In the genomic region with DNA sequence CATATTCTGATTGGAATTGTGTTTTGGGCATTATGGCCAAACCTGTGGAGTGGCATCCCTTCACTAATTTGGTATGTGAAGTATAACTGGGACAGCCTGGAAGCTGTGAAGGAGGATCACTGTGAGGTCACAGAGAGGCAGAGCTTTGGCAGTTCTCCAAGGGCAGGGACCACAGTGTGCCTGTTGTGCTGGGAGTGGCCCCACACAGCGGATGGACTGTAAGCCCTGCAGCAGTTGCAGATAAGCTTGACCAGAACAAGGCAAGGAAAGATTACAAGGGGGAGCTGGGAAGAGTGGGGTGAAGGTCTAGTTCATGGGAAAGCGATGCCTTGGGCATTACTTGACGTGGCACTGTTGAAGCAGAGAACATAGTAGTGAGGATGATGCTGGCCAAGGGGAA, we compare ENCODE assay signal across 7 mouse cellular contexts. TPM values are rescaled to one million over a fixed set of nuclear protein-coding genes. Genes with fewer than 3 reads are reported as not detected.
DNase-seq lines count a peak whose midpoint lies in the region; ATAC-seq and TF ChIP-seq lines count a peak whose summit lies in the region.

No protein-coding gene starts in this region.

- peak; percentile 39 for ATAC-seq in common myeloid progenitor, adult 5-6 weeks (replicated peaks; ENCODE audit: low read depth, poor library complexity, severe bottlenecking)
- peak; percentile 80 for ATAC-seq in heart, embryonic 14.5 days (ENCODE audit: insufficient number of reproducible peaks, insufficient read depth, low FRiP score, low read depth)
- no peak for ATAC-seq in CD4-positive, CD25-positive, alpha-beta regulatory T cell, adult 4 months

- H3K4me3 ChIP-seq in heart, embryonic 14.5 days (ENCODE audit: control insufficient read depth in 1 of 2, insufficient read depth in 1 of 2, low read depth in 1 of 2, low read length in 2 of 2): no peak overlapping the region
- H3K4me3 ChIP-seq in liver, adult 2 months (ENCODE audit: insufficient read depth, low read depth, low read length): no peak overlapping the region

- no peaks in the 10 kb centered on the region for H3K27me3 ChIP-seq in heart, embryonic 14.5 days (ENCODE audit: control insufficient read depth, insufficient read depth, low read length)
- H3K27me3 ChIP-seq in liver, adult 2 months (ENCODE audit: control insufficient read depth, insufficient read depth, low read length): no peaks in the 10 kb centered on the region

- peak overlapping the region; percentile 13; the same call in 1 of the 2 replicates for H3K9ac ChIP-seq in heart, embryonic 14.5 days (ENCODE audit: low read length)
- H3K9ac ChIP-seq in liver, adult 2 months (ENCODE audit: low read depth, low read length): no peak overlapping the region

- peaks cover 41% of the 10 kb centered on the region for H3K36me3 ChIP-seq in heart, embryonic 14.5 days (ENCODE audit: control insufficient read depth, insufficient read depth, low read length)
- peaks cover 28% of the 10 kb centered on the region for H3K36me3 ChIP-seq in liver, adult 2 months (ENCODE audit: control insufficient read depth, insufficient read depth, low read length)

- peak overlapping the region; percentile 46 for H3K4me2 ChIP-seq in heart, embryonic 14.5 days (ENCODE audit: low read length)

- peaks cover 31% of the 10 kb centered on the region for H3K79me2 ChIP-seq in liver, adult 2 months (ENCODE audit: control insufficient read depth, insufficient read depth, low read length)

- 2% methylated on average over 3 of the region's 3 CpGs for WGBS in heart, embryonic 14.5 days
- 36% methylated on average over 3 of the region's 3 CpGs for WGBS in liver, adult 2 months

- H3K4me1 ChIP-seq in heart, embryonic 14.5 days (ENCODE audit: control insufficient read depth in 2 of 2, insufficient read depth in 2 of 2, low read length in 2 of 2): peaks cover 17 to 47% of the 10 kb centered on the region in 2 experiments
- peaks cover 17% of the 10 kb centered on the region for H3K4me1 ChIP-seq in liver, adult 2 months (ENCODE audit: control insufficient read depth, insufficient read depth, low read length)

- DNase-seq in ovary, adult 18-20 months (ENCODE audit: low spot score): peak; percentile 86
- no peak for DNase-seq in ovary, postnatal 10 days (ENCODE audit: low spot score)
- DNase-seq in liver, adult 2 months (ENCODE audit: extremely low read depth, low read depth, low spot score): peak; percentile 57
- peak; percentile 52 to 76 for DNase-seq in spleen, postnatal 10 days (ENCODE audit: low spot score in 2 of 2)

- peak overlapping the region; percentile 70 to 75 for H3K27ac ChIP-seq in heart, embryonic 14.5 days (replicated peaks in 1 of 2; ENCODE audit: control insufficient read depth in 1 of 2, insufficient read depth in 1 of 2, low read depth in 2 of 2, low read length in 2 of 2)
- H3K27ac ChIP-seq in liver, adult 2 months (replicated peaks; ENCODE audit: insufficient read depth, low read depth, low read length): no peak overlapping the region

- TF ChIP-seq CTCF in liver, adult 2 months (IDR thresholded peaks at IDR 0.05; ENCODE audit: low read depth, low read length): no peak

- TF ChIP-seq POLR2A in liver, adult 2 months (IDR thresholded peaks at IDR 0.05; ENCODE audit: extremely low read depth, insufficient read depth, low read length): no peak

- no peaks in the 10 kb centered on the region for H3K9me3 ChIP-seq in heart, embryonic 14.5 days (ENCODE audit: control insufficient read depth, low read length)

RNA-seq across cellular contexts. Expression of gene Sec23ip, which starts 4.0 kb away (rescaled TPM):
- total RNA-seq in common myeloid progenitor, adult 5-6 weeks (2017): 43.9 and 55.6 TPM in 2 replicates
- 31.2 and 32.2 TPM in 2 replicates for polyA plus RNA-seq in heart, embryonic 14.5 days (2014; fragmentation: Nextera tagmentation; extraction: Ambion mirVana)
- total RNA-seq in liver, adult 2 months (2014; rRNA removed): 7.2 and 8.0 TPM in 2 replicates
- 18.1 and 27.2 TPM in 2 replicates for polyA plus RNA-seq in liver, adult 2 months (2012; rRNA removed)
- polyA plus RNA-seq in CD4-positive, CD25-positive, alpha-beta regulatory T cell, adult 4 months (2017; shearing (Covaris generic)): 10 to 100 TPM; 33.7 to 44.4 TPM

RNA-seq across cellular contexts. Expression of gene Mcmbp, which starts 8.5 kb away (rescaled TPM):
- 60.4 and 61.4 TPM in 2 replicates for total RNA-seq in common myeloid progenitor, adult 5-6 weeks (2017)
- polyA plus RNA-seq in heart, embryonic 14.5 days (2014; fragmentation: Nextera tagmentation; extraction: Ambion mirVana): 47.1 and 48.1 TPM in 2 replicates
- 12.8 and 15.6 TPM in 2 replicates for total RNA-seq in liver, adult 2 months (2014; rRNA removed)
- 10.0 and 11.4 TPM in 2 replicates for polyA plus RNA-seq in liver, adult 2 months (2012; rRNA removed)
- polyA plus RNA-seq in CD4-positive, CD25-positive, alpha-beta regulatory T cell, adult 4 months (2017; shearing (Covaris generic)): 100 to 1,000 TPM in 1 of 2 experiments, 10 to 100 TPM in 1; 92.6 to 102 TPM
